Mouse (Mus musculus): ENCODE results near the gene Notch2.

Notch2 gene

GRCm38 (mm10) chr3:98156158-98156557, 142.8 kb downstream of the Notch2 start:
- in situ Hi-C loops (cut with MboI): no loop called here

DNA sequence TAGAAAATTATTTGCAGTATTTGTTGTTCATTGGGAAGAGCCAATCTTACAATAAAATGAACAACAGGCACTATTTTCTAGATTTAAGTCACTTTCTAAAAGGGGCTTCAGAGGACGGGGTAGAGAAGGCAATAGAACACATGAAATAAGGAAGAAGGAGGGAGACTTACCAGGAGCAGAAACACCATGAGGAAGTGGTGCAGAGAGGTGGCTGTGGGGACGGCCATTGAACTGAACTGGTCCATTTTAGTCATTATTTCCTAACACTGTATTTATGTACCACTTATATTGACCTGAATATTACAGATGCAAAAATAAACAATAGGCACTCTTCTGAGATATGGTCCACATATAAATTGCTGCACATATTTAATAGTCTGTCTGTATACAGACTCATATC, 143.7 kb downstream of the Notch2 start:
- in situ Hi-C loops (cut with MboI): no loop called here

- in situ Hi-C loops (cut with MboI): no loop called here
Observed at GRCm38 (mm10) chr3:98157585-98157984, 144.3 kb downstream of the Notch2 start.

- in situ Hi-C loops (cut with MboI): no loop called here
Observed at GRCm38 (mm10) chr3:98158646-98159045, 145.3 kb downstream of the Notch2 start.

GRCm38 (mm10) chr3:98159289-98159688, 146.0 kb downstream of the Notch2 start:
- in situ Hi-C loops (cut with MboI): no loop called here

DNA sequence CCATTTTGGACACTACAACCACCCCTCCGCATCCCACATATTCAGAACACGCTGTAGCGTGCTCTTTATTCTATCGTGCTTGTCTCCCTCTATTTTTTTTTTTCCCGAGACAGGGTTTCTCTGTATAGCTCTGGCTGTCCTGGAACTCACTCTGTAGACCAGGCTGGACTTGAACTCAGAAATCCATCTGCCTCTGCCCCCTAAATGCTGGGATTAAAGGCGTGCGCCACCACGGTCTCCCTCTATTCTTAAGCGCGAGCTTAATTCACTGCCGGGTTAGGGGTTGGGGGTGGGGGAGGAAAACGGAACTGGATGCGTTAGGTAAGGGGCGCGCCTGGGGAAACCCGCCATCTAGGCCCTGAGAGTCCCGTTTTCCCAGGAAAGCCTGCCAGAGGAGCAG, 147.0 kb downstream of the Notch2 start, which contains the start of gene Adam30:
TSS of gene Adam30 (plus strand) at position 301 of the 400 bp plus-strand sequence.
- in situ Hi-C loops (cut with MboI): no loop called here

GRCm38 (mm10) chr3:98178340-98178739, 165.0 kb downstream of the Notch2 start:
- in situ Hi-C loops (cut with MboI): no loop called here

DNA sequence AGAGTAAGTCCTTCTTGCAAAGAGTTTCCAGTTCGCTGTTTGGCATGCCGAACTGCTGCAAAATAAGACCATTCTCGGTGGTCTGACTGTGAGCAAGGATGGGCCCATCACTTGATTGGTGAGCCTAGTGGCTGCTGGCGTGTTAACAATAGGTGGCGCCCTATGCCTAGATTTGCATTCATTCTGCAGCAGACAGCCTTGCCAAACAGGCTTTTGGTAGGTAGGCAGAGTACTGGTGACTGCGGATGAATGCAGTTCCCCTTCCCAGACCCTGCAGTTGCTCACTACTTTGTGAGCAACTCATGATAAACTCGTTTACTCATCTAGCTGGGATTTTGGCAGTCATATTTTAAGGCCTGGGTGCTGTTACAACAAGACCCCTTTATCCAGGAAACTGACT, 167.5 kb downstream of the Notch2 start:
- in situ Hi-C loops (cut with MboI): no loop called here

GRCm38 (mm10) chr3:98185163-98185714, 171.9 kb downstream of the Notch2 start:
- in situ Hi-C loops (cut with MboI): no loop called here

DNA sequence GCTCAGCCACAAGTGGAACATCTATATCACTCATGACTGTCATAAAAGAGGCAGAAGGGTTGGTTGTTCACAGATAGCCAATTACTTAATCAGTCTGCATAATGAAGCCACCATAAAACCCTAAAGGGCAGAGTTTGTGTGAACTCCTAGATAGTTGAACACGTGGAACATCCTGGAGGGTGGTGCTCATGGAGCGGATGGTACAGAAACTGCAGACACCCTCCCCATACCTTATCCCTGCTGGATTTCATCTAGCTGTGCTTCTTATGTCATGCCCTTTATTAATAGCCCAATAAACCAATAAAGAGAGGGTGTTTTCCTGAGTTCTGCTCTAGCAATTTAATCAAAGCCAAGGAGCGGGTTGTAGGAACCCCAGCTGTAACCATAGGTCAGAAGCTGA, 174.4 kb downstream of the Notch2 start:
- in situ Hi-C loops (cut with MboI): no loop called here

DNA sequence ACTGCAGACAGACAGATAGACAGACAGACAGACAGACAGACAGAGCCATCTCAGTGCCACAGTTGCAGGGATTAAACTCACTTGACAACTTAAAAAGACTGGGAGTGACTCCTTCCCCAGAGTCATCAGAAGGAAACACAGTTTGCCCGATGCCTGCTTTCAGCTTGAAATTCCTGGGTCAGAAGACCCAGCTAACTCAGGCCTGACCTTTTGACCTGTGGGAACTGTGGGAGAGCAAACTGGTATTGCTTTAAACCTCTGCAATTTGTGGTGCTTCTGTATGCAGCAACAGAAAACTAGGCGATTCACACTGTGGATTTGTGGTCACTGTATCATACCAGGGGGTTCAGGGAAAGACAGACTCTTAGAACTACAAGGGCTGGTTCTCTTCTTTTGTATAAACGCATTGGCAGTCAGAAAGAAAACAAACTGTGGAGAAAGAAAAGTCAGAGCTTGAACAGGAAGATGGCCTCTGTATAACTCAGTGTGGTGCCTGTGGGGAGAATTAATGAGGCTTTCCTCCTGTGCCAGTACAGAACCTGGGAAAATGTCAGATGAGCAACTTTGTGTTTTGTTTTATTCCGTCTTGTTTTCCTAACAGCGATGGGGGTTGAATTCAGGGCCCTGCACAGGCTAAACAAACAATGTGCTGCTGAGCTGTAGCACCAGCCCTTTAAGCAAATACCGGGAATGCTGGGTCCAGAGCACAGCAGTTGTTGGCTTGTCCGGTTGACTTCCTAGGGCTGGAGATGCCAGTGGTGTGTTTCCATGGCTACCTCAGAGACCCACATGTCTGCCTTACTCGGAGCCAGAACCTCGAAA, 184.6 kb downstream of the Notch2 start:
- in situ Hi-C loops (cut with MboI): no loop called here

DNA sequence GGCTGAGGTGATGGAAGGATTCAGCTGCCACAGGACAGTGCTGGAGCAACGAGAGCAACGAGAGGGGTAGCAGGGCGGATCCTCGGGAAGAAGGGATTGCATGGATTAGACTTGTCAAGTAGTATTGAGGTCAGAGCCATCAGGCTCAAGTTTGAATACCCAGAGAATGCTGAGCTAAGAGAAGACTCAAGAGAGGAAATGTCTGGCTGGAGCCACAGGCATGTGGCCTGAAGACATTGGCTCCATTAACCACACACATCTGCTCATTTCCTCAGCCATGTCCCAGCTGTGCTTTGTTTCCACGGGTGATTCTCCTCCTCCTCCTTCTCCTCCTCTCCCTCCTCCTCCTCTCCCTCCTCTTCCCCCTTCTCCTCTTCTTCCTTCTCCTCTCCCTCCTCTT, 186.4 kb downstream of the Notch2 start:
- in situ Hi-C loops (cut with MboI): no loop called here

All from mature B cell (primary cell).